Mouse (Mus musculus) common myeloid progenitor, adult 5-6 weeks (primary cell): Measurements from ENCODE around the gene Wipf3. TPM values are rescaled to one million over a fixed set of nuclear protein-coding genes. Genes with fewer than 3 reads are reported as not detected.
A peak's percentile ranks its signal among the peaks of the same experiment; 100 is the strongest.

Experiments
- ATAC-seq: replicated peaks from 2 replicates; pipeline ENCODE4 v1.8.0; 2016; ENCODE audit warnings: low read depth, mild to moderate bottlenecking, moderate TSS enrichment, inconsistent platforms; ENCODE audit not compliant: poor library complexity, severe bottlenecking
- total RNA-seq: library from RNA; stranded (forward); fragments of 200-1000, 187-1606 nt; gene quantifications from 2 replicates; pipeline ENCODE4 v1.2.3, GENCODE M21; 2017

Wipf3 gene
- total RNA-seq, 1 experiment from 2014 or later = not detected

GRCm38 (mm10) chr6:54472846-54473715 is 43.7 kb downstream of the Wipf3 start:
- no peak for ATAC-seq

- no peak for ATAC-seq
These were observed 46.7 kb downstream of the Wipf3 start for GRCm38 (mm10) chr6:54475926-54476667.

DNA sequence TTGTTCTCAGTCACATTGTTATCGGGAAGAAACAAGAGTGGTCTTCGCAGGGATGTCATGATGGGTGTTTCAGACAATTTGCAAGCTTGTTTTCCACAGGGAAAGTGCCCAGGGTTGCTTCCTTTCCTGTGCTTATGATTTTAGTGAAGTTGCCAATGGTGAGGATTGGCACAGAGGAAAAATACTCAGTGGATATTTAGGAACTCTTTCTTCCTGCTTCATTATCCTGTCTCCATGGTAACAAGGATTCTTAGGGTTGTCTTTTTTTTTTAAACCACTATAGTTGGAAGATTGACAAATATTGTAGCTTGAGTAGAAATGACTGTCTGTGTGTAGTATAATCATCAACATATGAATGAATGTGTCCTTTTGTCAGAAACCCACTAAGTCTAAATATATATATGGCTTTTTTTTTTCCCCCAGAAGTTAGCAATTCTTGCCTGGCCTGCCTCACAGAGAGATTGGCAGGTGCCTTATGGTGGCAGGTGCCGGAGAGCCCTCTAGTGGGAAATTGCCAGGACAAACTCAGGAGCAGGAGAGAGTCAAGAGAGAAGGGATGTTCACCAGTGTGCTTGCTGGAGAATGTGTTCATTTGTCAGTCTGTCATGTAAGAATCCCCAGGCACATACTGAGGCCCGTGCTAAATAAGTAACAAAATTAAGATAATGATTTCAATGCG is 49.4 kb downstream of the Wipf3 start:
- no peak for ATAC-seq

DNA sequence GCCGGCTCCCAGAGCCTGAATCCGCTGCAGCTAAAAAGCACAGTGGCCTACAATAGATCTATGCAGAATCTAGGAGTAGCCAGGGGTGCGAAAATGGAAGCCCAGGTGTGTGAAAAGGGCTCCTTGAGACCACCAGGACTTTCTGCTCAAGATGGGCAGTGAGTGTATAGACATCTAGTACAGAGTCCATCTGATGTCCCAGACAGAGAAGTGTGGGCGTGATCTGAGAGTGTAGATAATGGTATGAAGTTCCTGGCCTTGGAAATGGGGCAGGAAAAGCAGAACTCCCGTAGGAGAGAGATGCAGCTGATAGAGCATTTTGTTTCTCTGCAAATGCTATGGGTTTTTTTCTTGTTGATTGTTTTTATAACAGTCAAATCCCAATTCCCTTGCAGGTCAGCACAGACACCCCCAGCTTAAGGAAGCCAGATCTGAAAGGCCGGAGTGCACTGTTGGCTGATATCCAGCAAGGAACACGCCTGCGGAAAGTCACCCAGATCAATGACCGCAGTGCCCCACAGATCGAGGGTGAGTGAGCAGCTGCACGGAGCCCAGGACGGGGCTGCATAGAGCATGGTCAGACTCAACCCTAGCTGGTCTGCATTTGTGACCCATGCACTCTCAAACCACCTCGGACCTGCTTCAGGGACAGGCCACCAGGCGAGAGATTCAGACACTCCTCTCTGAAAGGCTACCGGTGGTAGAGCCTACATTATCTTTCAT is 52.1 kb downstream of the Wipf3 start:
- ATAC-seq = no peak

DNA sequence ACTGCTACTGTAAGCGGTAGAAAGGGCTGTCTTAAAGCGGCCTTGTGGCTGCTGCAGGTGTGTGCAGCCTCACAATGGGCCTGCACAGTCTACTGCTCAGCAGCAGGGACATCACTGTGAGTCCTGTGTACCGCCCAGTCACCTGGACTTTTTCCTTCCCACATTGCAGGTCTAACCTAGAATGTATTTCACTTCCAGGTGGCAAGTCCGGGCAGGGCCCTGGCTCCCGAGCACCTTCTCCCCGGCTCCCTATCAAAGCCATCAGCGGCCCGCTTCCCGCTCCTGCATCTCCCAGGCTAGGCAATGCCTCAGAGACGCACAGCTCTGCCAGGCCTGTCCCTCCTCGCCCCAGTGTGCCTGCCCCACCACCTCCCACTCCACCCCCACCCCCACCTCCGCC is 55.6 kb downstream of the Wipf3 start:
- no peak for ATAC-seq

GRCm38 (mm10) chr6:54485435-54485901 is 56.1 kb downstream of the Wipf3 start:
- ATAC-seq = no peak

- ATAC-seq = no peak
These were observed 56.7 kb downstream of the Wipf3 start for GRCm38 (mm10) chr6:54485973-54486569.

GRCm38 (mm10) chr6:54491074-54491473 is 61.7 kb downstream of the Wipf3 start:
- ATAC-seq = no peak

GRCm38 (mm10) chr6:54494097-54494496 is 64.7 kb downstream of the Wipf3 start:
- no peak for ATAC-seq

GRCm38 (mm10) chr6:54494612-54495398 is 65.4 kb downstream of the Wipf3 start:
- ATAC-seq = no peak

GRCm38 (mm10) chr6:54496214-54496613 is 66.8 kb downstream of the Wipf3 start:
- ATAC-seq = no peak

GRCm38 (mm10) chr6:54502661-54503115 is 73.3 kb downstream of the Wipf3 start:
- ATAC-seq = no peak

- ATAC-seq = no peak
These were observed 76.9 kb downstream of the Wipf3 start for GRCm38 (mm10) chr6:54506318-54506717.

GRCm38 (mm10) chr6:54507002-54507401 is 77.6 kb downstream of the Wipf3 start:
- ATAC-seq = peak; percentile 65

- no peak for ATAC-seq
These were observed 78.4 kb downstream of the Wipf3 start for GRCm38 (mm10) chr6:54507808-54508207.

DNA sequence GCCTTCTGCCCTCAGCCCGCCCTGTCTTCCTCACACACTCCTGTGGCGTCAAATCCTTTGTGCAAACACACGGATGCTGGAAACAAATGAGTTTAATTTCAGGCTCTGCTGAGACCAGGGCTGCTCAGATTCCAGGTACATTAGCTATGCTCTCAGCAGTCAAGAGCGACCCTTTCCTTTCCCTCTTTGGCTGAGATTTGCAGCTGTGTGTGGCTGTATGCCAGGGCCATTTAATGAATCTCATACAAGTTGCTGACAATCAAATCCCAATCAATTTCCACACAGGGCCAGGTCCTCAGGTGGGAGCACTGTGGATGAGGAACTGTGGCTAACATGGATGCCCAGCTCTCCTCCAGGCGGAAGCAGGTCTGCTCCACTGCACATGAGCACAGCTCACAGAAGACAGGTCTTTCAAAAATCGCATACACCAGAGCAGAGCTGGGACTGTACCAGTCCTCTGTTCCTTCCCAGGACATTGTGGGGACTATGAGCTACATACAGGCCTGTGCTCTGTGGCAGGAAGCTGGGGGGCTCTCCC is 78.9 kb downstream of the Wipf3 start:
- ATAC-seq = no peak

- no peak for ATAC-seq
These were observed 79.9 kb downstream of the Wipf3 start for GRCm38 (mm10) chr6:54509264-54509663.

GRCm38 (mm10) chr6:54512256-54512655 is 82.9 kb downstream of the Wipf3 start:
- ATAC-seq = no peak
